In the genomic region with DNA sequence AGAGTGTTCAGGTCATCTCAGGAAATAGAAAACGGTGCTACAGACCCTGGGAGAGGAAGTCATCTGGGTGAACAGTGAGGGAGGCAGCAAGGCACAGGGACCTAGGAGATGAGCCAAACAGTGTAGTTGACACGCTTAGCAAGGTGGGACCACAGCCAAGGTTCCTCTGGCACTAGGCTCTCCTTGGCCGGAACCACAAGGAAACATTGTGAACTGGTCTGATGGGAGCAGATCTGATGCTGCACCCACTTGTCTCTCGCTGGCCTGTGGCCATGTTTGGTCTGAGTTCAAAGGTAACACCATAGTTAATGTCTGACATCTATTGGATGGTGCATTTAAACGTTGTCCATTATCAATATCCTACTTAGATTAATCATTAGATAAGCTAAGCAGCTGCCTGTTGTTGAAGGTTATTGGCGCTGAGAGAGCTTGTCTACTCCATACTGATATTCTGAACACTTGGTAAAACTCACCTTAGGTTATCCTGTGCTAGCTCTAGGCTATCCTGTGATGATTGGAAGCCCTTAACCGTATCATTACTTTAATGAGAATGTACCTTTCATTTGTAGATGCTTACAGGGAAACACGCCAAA, we compare ENCODE assay signal across 8 mouse cellular contexts.
DNase-seq lines count a peak whose midpoint lies in the region; ATAC-seq and TF ChIP-seq lines count a peak whose summit lies in the region.
"Had no signal": no experiment of that assay in that cellular context is flagged by ENCODE, and none has a peak within 500 bp of the region (broad histone marks: within the 10 kb centered on the region; RNA-seq: fewer than 3 reads in every experiment).

No protein-coding gene starts in this region.

- no peak for TF ChIP-seq CTCF in heart, postnatal 0 days (IDR thresholded peaks at IDR 0.05; ENCODE audit: low read depth)

- H3K9ac ChIP-seq in heart, postnatal 0 days (replicated peaks; ENCODE audit: low read depth, low read length), result no peak overlapping the region

- DNase-seq in ovary, adult 18-20 months (ENCODE audit: low spot score), result peak; percentile 73
- no peak for DNase-seq in ovary, postnatal 10 days (ENCODE audit: low spot score)
- DNase-seq in cerebellum, postnatal 10 days, result peak; percentile 98
- DNase-seq in heart, postnatal 0 days (ENCODE audit: low spot score), result peak; percentile 34
- peak; percentile 72 for DNase-seq in ovary, postnatal 36 days (ENCODE audit: low spot score)
- no peak for DNase-seq in limb, embryonic 10.5 days (ENCODE audit: low spot score)
- no peak for DNase-seq in left cerebral cortex, adult 9 months (ENCODE audit: low spot score in 2 of 2)

- no peaks in the 10 kb centered on the region for H3K27me3 ChIP-seq in heart, postnatal 0 days (ENCODE audit: control insufficient read depth, insufficient read depth, low read length)
- no peaks in the 10 kb centered on the region for H3K27me3 ChIP-seq in limb, embryonic 10.5 days (ENCODE audit: low read depth, poor library complexity, severe bottlenecking)
- H3K27me3 ChIP-seq: megakaryocyte, embryonic 14.5 days had no signal

- 45% methylated on average over 8 of the region's 8 CpGs for WGBS in heart, postnatal 0 days
- 86% methylated on average over 8 of the region's 8 CpGs for WGBS in limb, embryonic 10.5 days

- peaks cover 14% of the 10 kb centered on the region for H3K4me1 ChIP-seq in heart, postnatal 0 days (ENCODE audit: control insufficient read depth, insufficient read depth)
- H3K4me1 ChIP-seq in limb, embryonic 10.5 days, result peaks cover 18% of the 10 kb centered on the region

- no peak overlapping the region for H3K4me3 ChIP-seq in heart, postnatal 0 days (ENCODE audit: low read depth, low read length)
- H3K4me3 ChIP-seq in limb, embryonic 10.5 days, result no peak overlapping the region
- H3K4me3 ChIP-seq: megakaryocyte, embryonic 14.5 days had no signal

- H3K36me3 ChIP-seq in heart, postnatal 0 days (replicated peaks; ENCODE audit: control insufficient read depth, insufficient read depth, low read length), result no peaks in the 10 kb centered on the region
- no peaks in the 10 kb centered on the region for H3K36me3 ChIP-seq in limb, embryonic 10.5 days

- TF ChIP-seq EP300 in heart, postnatal 0 days (IDR thresholded peaks at IDR 0.05; ENCODE audit: low read depth), result no peak

- no peak overlapping the region for H3K27ac ChIP-seq in heart, postnatal 0 days (ENCODE audit: low read depth)
- no peak overlapping the region for H3K27ac ChIP-seq in limb, embryonic 10.5 days

- ATAC-seq in heart, postnatal 0 days (ENCODE audit: insufficient read depth, low read depth), result peak; percentile 66

- no peaks in the 10 kb centered on the region for H3K9me3 ChIP-seq in heart, postnatal 0 days (replicated peaks; ENCODE audit: control insufficient read depth, low read length)
- no peaks in the 10 kb centered on the region for H3K9me3 ChIP-seq in limb, embryonic 10.5 days (replicated peaks)

- no peak overlapping the region for H3K4me2 ChIP-seq in heart, postnatal 0 days (ENCODE audit: low read depth, low read length)

Comparison
In these comparisons a context has a peak if more than half of its experiments do, and no peak if none do; other contexts are left out.
1. DNase-seq: peak in ovary, adult 18-20 months (single experiment), cerebellum, postnatal 10 days (2 of 2), heart, postnatal 0 days (single experiment) and ovary, postnatal 36 days (single experiment); none in ovary, postnatal 10 days (single experiment), limb, embryonic 10.5 days (single experiment) and left cerebral cortex, adult 9 months (0 of 2).